8 mouse cellular contexts compared by ENCODE assay signal in genomic region chr2:164879568-164880277, GRCm38 (mm10). TPM values are rescaled to one million over a fixed set of nuclear protein-coding genes. Genes with fewer than 3 reads are reported as not detected.
A peak's percentile ranks its signal among the peaks of the same experiment; 100 is the strongest.
DNase-seq lines count a peak whose midpoint lies in the region; ATAC-seq lines count a peak whose summit lies in the region.

No protein-coding gene starts in this region.

- no peaks in the 10 kb centered on the region for H3K27me3 ChIP-seq in forebrain, embryonic 10.5 days (ENCODE audit: poor library complexity, severe bottlenecking)
- H3K27me3 ChIP-seq in heart, embryonic 15.5 days: no peaks in the 10 kb centered on the region
- H3K27me3 ChIP-seq in liver, embryonic 12.5 days (replicated peaks): no peaks in the 10 kb centered on the region
- H3K27me3 ChIP-seq in splenic B cell, adult 2 months (ENCODE audit: control insufficient read depth, insufficient read depth, low read length, poor library complexity, severe bottlenecking): no peaks in the 10 kb centered on the region

- H3K36me3 ChIP-seq in forebrain, embryonic 10.5 days (replicated peaks): peaks cover 31% of the 10 kb centered on the region
- H3K36me3 ChIP-seq in heart, embryonic 15.5 days: peaks cover 12% of the 10 kb centered on the region
- peaks cover 26% of the 10 kb centered on the region for H3K36me3 ChIP-seq in liver, embryonic 12.5 days
- peaks cover 3% of the 10 kb centered on the region; the same call in 1 of the 2 replicates for H3K36me3 ChIP-seq in splenic B cell, adult 2 months (ENCODE audit: control insufficient read depth, insufficient read depth, low read length, poor library complexity, severe bottlenecking)

- no peaks in the 10 kb centered on the region for H3K9me3 ChIP-seq in forebrain, embryonic 10.5 days
- H3K9me3 ChIP-seq in heart, embryonic 15.5 days (replicated peaks): no peaks in the 10 kb centered on the region
- H3K9me3 ChIP-seq in liver, embryonic 12.5 days (replicated peaks): no peaks in the 10 kb centered on the region

- H3K9ac ChIP-seq in heart, embryonic 15.5 days: peak overlapping the region; percentile 100
- peak overlapping the region; percentile 99 for H3K9ac ChIP-seq in liver, embryonic 12.5 days

- peak; percentile 87 for ATAC-seq in heart, embryonic 15.5 days (replicated peaks; ENCODE audit: insufficient number of reproducible peaks, insufficient read depth, low FRiP score, low read depth)
- ATAC-seq in liver, embryonic 12.5 days: peak; percentile 86

- H3K4me1 ChIP-seq in forebrain, embryonic 10.5 days: peaks cover 44% of the 10 kb centered on the region
- H3K4me1 ChIP-seq in heart, embryonic 15.5 days (replicated peaks): peaks cover 30% of the 10 kb centered on the region
- peaks cover 25% of the 10 kb centered on the region for H3K4me1 ChIP-seq in liver, embryonic 12.5 days

- peak; percentile 94 for DNase-seq in CD8-positive naive resting alpha-beta T cell, adult 2 months (ENCODE audit: low read depth in 2 of 2, low spot score in 2 of 2)
- DNase-seq in c-Kit-positive CD71-negative TER-119-negative erythroid progenitor cells, embryonic 14.5 days (ENCODE audit: low read depth): peak; percentile 90
- peak; percentile 96 for DNase-seq in forebrain, embryonic 10.5 days (ENCODE audit: extremely low spot score, low spot score)
- DNase-seq in kidney, postnatal 14 days: peak; percentile 97
- DNase-seq in naive thymus-derived CD4-positive, alpha-beta T cell, adult 2 months (ENCODE audit: low read depth): peak; percentile 99
- peak; percentile 98 for DNase-seq in splenic B cell, adult 2 months (ENCODE audit: low read depth, low spot score)

- peak overlapping the region; percentile 100 for H3K27ac ChIP-seq in forebrain, embryonic 10.5 days
- H3K27ac ChIP-seq in heart, embryonic 15.5 days: peak overlapping the region; percentile 100
- H3K27ac ChIP-seq in liver, embryonic 12.5 days: peak overlapping the region; percentile 98

- H3K4me3 ChIP-seq in forebrain, embryonic 10.5 days: peak overlapping the region; percentile 94
- H3K4me3 ChIP-seq in heart, embryonic 15.5 days: peak overlapping the region; percentile 96
- H3K4me3 ChIP-seq in liver, embryonic 12.5 days: peak overlapping the region; percentile 94

- WGBS in forebrain, embryonic 10.5 days: under 1% methylated on average over 72 of the region's 72 CpGs
- under 1% methylated on average over 64 of the region's 72 CpGs for WGBS in heart, embryonic 15.5 days
- 2% methylated on average over 57 of the region's 72 CpGs for WGBS in liver, embryonic 12.5 days (ENCODE audit: insufficient replicate concordance)

- peak overlapping the region; percentile 81 for H3K4me2 ChIP-seq in heart, embryonic 15.5 days
- peak overlapping the region; percentile 87 for H3K4me2 ChIP-seq in liver, embryonic 12.5 days

RNA-seq across cellular contexts. Expression of gene Pcif1, which starts 0.6 kb away (rescaled TPM):
- 78.3 and 84.6 TPM in 2 replicates for polyA plus RNA-seq in forebrain, embryonic 10.5 days (2016; fragmentation: Nextera tagmentation; extraction: Ambion mirVana)
- 53.4 and 56.4 TPM in 2 replicates for polyA plus RNA-seq in heart, embryonic 15.5 days (2015; fragmentation: Nextera tagmentation; extraction: Ambion mirVana)
- polyA plus RNA-seq in liver, embryonic 12.5 days (2016; fragmentation: Nextera tagmentation; extraction: Ambion mirVana): 48.6 and 51.5 TPM in 2 replicates

RNA-seq across cellular contexts. Expression of gene Pltp, which starts 22.2 kb away (rescaled TPM):
- 36.6 and 40.0 TPM in 2 replicates for polyA plus RNA-seq in forebrain, embryonic 10.5 days (2016; fragmentation: Nextera tagmentation; extraction: Ambion mirVana)
- polyA plus RNA-seq in heart, embryonic 15.5 days (2015; fragmentation: Nextera tagmentation; extraction: Ambion mirVana): 14.0 and 71.8 TPM in 2 replicates
- 8.4 and 8.7 TPM in 2 replicates for polyA plus RNA-seq in liver, embryonic 12.5 days (2016; fragmentation: Nextera tagmentation; extraction: Ambion mirVana)

RNA-seq across cellular contexts. Expression of gene Zfp335, which starts 31.8 kb away (rescaled TPM):
- polyA plus RNA-seq in forebrain, embryonic 10.5 days (2016; fragmentation: Nextera tagmentation; extraction: Ambion mirVana): 16.0 and 16.6 TPM in 2 replicates
- polyA plus RNA-seq in heart, embryonic 15.5 days (2015; fragmentation: Nextera tagmentation; extraction: Ambion mirVana): 5.9 and 10.9 TPM in 2 replicates
- polyA plus RNA-seq in liver, embryonic 12.5 days (2016; fragmentation: Nextera tagmentation; extraction: Ambion mirVana): 10.5 and 11.2 TPM in 2 replicates

RNA-seq across cellular contexts. Expression of gene Neurl2, which starts 46.5 kb away (rescaled TPM):
- polyA plus RNA-seq in forebrain, embryonic 10.5 days (2016; fragmentation: Nextera tagmentation; extraction: Ambion mirVana): 3.9 and 4.5 TPM in 2 replicates
- 43.3 and 47.1 TPM in 2 replicates for polyA plus RNA-seq in heart, embryonic 15.5 days (2015; fragmentation: Nextera tagmentation; extraction: Ambion mirVana)
- polyA plus RNA-seq in liver, embryonic 12.5 days (2016; fragmentation: Nextera tagmentation; extraction: Ambion mirVana): 2.1 and 2.2 TPM in 2 replicates

RNA-seq across cellular contexts. Expression of gene Ctsa, which starts 47.0 kb away (rescaled TPM):
- 77.8 and 80.4 TPM in 2 replicates for polyA plus RNA-seq in forebrain, embryonic 10.5 days (2016; fragmentation: Nextera tagmentation; extraction: Ambion mirVana)
- polyA plus RNA-seq in heart, embryonic 15.5 days (2015; fragmentation: Nextera tagmentation; extraction: Ambion mirVana): 167 and 180 TPM in 2 replicates
- 66.7 and 69.3 TPM in 2 replicates for polyA plus RNA-seq in liver, embryonic 12.5 days (2016; fragmentation: Nextera tagmentation; extraction: Ambion mirVana)

Comparison
In these comparisons a context has a peak if more than half of its experiments do, and no peak if none do; other contexts are left out.
1. Peak in every context shown above with its lines: DNase-seq, ATAC-seq, H3K4me3 ChIP-seq and H3K27ac ChIP-seq.